Mouse (Mus musculus): Measurements from ENCODE around the gene Scrg1. TPM values are rescaled to one million over a fixed set of nuclear protein-coding genes. Genes with fewer than 3 reads are reported as not detected.

Scrg1 gene
- total and polyA plus RNA-seq, 3 experiments: not detected

DNA sequence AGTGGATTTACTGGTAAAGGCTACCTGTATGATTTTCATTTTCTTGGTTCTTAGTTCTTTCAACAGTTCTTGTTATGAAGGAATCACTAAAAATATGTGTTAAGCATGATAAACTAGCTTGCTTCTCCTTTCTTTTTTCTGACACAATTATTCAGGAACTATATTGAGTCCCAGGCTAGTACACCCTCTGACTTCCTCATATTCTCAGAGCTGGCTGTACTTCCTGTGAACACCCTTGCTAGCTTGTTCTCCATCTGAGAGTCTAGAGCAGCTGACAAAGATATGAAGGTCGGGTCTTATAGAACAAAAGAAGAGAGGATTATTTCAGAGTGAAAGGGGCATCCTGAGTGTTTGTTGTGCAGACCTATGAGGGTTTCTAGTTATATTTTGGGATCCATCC, 7.1 kb downstream of the Scrg1 start:
- peak; percentile 77 for DNase-seq (ENCODE audit: low read depth, low spot score)
- no peaks in the 10 kb centered on the region for H3K4me1 ChIP-seq (ENCODE audit: control insufficient read depth in 1 of 2, insufficient read depth in 2 of 2, low read length in 2 of 2)
- H3K27me3 ChIP-seq (ENCODE audit: control insufficient read depth in 1 of 2, insufficient read depth in 2 of 2, low read length in 2 of 2): peaks cover 0 to 1% of the 10 kb centered on the region in 2 experiments; a peak in 2 of 4 replicates
- no peaks in the 10 kb centered on the region for H3K9me3 ChIP-seq (replicated peaks; ENCODE audit: insufficient read depth, low read length)
- H3K79me2 ChIP-seq (ENCODE audit: control insufficient read depth, insufficient read depth, low read length, poor library complexity): no peaks in the 10 kb centered on the region
- H3K4me3 ChIP-seq (ENCODE audit: control insufficient read depth in 1 of 2, insufficient read depth in 1 of 2, low read depth in 2 of 2, low read length in 2 of 2): no peak overlapping the region
- TF ChIP-seq POLR2AphosphoS2 (IDR thresholded peaks at IDR 0.05; ENCODE audit: low read length): no peak
- no peak for TF ChIP-seq MEF2A (IDR thresholded peaks at IDR 0.05; ENCODE audit: extremely low read depth, insufficient replicate concordance, low read depth, low read length, poor library complexity, severe bottlenecking)
- no peak for TF ChIP-seq HCFC1 (IDR thresholded peaks at IDR 0.05; ENCODE audit: low read depth, low read length)
- TF ChIP-seq ZC3H11A (IDR thresholded peaks at IDR 0.05; ENCODE audit: low read depth, low read length): no peak
- TF ChIP-seq JUND (IDR thresholded peaks at IDR 0.05; ENCODE audit: low read depth, low read length): no peak
- TF ChIP-seq GATA1 (IDR thresholded peaks at IDR 0.05; ENCODE audit: low read depth, low read length): 0 out of 2 replicates have a peak, but pooled peaks have one; percentile 13
- H3K9ac ChIP-seq (ENCODE audit: control insufficient read depth, low read depth, low read length, poor library complexity, severe bottlenecking): no peak overlapping the region
- peaks cover 0 to 8% of the 10 kb centered on the region in 2 experiments; a peak in 2 of 4 replicates for H3K36me3 ChIP-seq (ENCODE audit: control insufficient read depth in 1 of 2, insufficient read depth in 2 of 2, low read length in 2 of 2)
- H3K27ac ChIP-seq (ENCODE audit: control insufficient read depth, low read depth, low read length): no peak overlapping the region

DNA sequence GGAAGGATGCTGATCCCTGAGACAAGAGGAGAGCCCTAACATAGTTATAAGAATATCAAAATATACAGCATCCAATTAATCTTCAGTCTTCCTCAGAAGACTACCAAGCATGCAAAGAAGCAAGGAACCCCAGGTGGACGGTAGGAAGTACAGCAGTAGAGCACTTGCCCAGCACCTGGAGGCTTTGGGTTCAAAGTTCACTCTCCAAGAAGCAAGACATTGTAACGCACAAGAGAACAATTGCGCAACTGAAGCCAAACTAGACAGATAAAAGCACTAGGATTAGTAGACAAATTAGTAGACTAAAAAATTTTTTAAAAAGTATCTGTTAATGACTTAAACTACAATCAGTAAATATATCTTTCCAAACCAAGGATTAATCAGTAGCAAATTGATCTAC, 8.0 kb downstream of the Scrg1 start:
- H3K4me1 ChIP-seq (ENCODE audit: control insufficient read depth in 1 of 2, insufficient read depth in 2 of 2, low read length in 2 of 2): peaks cover 0 to 3% of the 10 kb centered on the region in 2 experiments; a peak in 2 of 4 replicates
- no peak overlapping the region for H3K9ac ChIP-seq (ENCODE audit: control insufficient read depth, low read depth, low read length, poor library complexity, severe bottlenecking)
- H3K27me3 ChIP-seq (ENCODE audit: control insufficient read depth in 1 of 2, insufficient read depth in 2 of 2, low read length in 2 of 2): peaks cover 0 to 1% of the 10 kb centered on the region in 2 experiments; a peak in 2 of 4 replicates
- H3K27ac ChIP-seq (ENCODE audit: control insufficient read depth, low read depth, low read length): no peak overlapping the region
- DNase-seq (ENCODE audit: low read depth, low spot score): no peak
- TF ChIP-seq SIN3A (IDR thresholded peaks at IDR 0.05; ENCODE audit: low read length): no peak
- TF ChIP-seq MAX (IDR thresholded peaks at IDR 0.05; ENCODE audit: low read length): no peak
- no peak for TF ChIP-seq TCF12 (IDR thresholded peaks at IDR 0.05; ENCODE audit: low read depth, low read length)
- TF ChIP-seq ETS1 (IDR thresholded peaks at IDR 0.05; ENCODE audit: low read depth, low read length): no peak
- TF ChIP-seq GABPA (IDR thresholded peaks at IDR 0.05; ENCODE audit: low read depth, low read length): no peak
- no peak for TF ChIP-seq ZKSCAN1 (IDR thresholded peaks at IDR 0.05; ENCODE audit: low read depth, low read length)
- TF ChIP-seq GATA1 (IDR thresholded peaks at IDR 0.05; ENCODE audit: low read depth, low read length): no peak
- TF ChIP-seq MXI1 (IDR thresholded peaks at IDR 0.05; ENCODE audit: low read depth, low read length): no peak
- TF ChIP-seq KAT2A (conservative IDR thresholded peaks at IDR 0.05; ENCODE audit: low read depth, low read length): no peak
- TF ChIP-seq HCFC1 (IDR thresholded peaks at IDR 0.05; ENCODE audit: low read depth, low read length): no peak
- TF ChIP-seq NELFE (IDR thresholded peaks at IDR 0.05; ENCODE audit: low read depth, low read length): no peak
- no peak for TF ChIP-seq ZC3H11A (IDR thresholded peaks at IDR 0.05; ENCODE audit: low read depth, low read length)
- TF ChIP-seq MAFK (IDR thresholded peaks at IDR 0.05; ENCODE audit: borderline replicate concordance, low read depth, low read length): no peak
- TF ChIP-seq ZNF384 (IDR thresholded peaks at IDR 0.05; ENCODE audit: low read depth, low read length): no peak
- H3K9me3 ChIP-seq (replicated peaks; ENCODE audit: insufficient read depth, low read length): no peaks in the 10 kb centered on the region
- H3K79me2 ChIP-seq (ENCODE audit: control insufficient read depth, insufficient read depth, low read length, poor library complexity): no peaks in the 10 kb centered on the region
- H3K36me3 ChIP-seq (ENCODE audit: control insufficient read depth in 1 of 2, insufficient read depth in 2 of 2, low read length in 2 of 2): peaks cover 0 to 9% of the 10 kb centered on the region in 2 experiments; a peak in 2 of 4 replicates
- no peak overlapping the region for H3K4me3 ChIP-seq (ENCODE audit: control insufficient read depth in 1 of 2, insufficient read depth in 1 of 2, low read depth in 2 of 2, low read length in 2 of 2)
